Mouse (Mus musculus): Measurements from ENCODE around the gene Abca14.

Gene Abca14

GRCm38 (mm10) chr7:120203789-120204188, at the start of gene Abca14:
Gene Abca14 (plus strand): TSS chr7:120203961.
- DNase-seq: peak; percentile 15

DNA sequence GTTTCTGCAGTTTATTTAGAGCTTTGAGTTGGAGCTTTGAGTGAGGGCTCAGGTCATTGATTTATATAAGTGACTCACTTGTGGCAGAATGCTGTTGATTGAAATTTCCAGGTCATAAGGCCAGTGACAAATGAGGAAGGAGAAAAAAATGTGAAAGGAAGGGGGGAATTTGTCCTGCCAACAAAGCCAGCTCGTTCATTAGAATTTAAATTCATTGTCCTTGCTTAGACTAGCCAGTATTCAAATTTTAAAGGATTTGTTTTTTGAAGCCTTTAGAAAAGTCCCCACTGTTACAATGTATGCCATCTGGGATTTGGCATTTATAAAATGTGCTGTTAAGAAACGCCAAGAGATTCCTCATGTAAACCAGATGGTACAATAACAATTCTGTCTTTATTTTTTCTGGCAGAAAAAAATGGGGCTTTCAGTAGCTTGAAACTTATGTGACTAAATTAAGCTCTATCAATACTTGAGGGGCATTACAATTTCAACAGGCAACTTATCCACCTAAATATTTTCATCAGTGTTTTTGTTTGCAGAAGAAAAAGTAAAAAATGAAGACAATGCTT, 46.8 kb upstream of the Abca14 start:
- DNase-seq: no peak

- DNase-seq: no peak
Measured at GRCm38 (mm10) chr7:120157575-120158061, 46.1 kb upstream of the Abca14 start.

DNA sequence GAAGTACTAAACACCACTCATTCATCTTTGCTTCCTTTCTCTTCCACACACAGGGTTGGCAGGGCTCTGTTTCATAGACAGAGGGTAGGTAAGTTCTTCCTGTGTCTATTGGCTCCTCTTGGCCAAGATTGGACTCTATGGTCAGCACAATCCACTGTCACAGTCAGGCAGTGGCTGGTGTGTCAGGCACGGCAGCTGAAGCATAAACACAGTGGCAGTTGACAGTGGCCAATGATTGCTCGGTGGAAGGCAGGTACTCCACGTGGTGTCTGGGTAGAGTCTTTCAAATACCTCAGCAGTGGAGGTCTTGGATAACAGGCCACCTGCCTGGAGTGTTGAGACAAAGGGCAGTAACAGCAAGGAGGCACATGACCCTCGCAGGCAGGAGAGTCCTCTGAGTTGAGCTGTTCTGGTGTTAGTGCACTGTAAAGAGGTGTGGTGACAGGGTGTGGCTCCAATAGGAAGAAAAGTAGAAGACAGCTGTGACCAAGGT, 45.6 kb upstream of the Abca14 start:
- DNase-seq: no peak

- no peak for DNase-seq
Measured at GRCm38 (mm10) chr7:120163581-120164251, 40.0 kb upstream of the Abca14 start.

- no peak for DNase-seq
Measured at GRCm38 (mm10) chr7:120172188-120172700, 31.5 kb upstream of the Abca14 start.

- DNase-seq: no peak
Measured at GRCm38 (mm10) chr7:120173603-120174244, 30.0 kb upstream of the Abca14 start, which contains the start of gene Anks4b. Gene Anks4b (plus strand): TSS chr7:120173858.

- no peak for DNase-seq
Measured at GRCm38 (mm10) chr7:120174723-120175504, 28.8 kb upstream of the Abca14 start.

- DNase-seq: no peak
Measured at GRCm38 (mm10) chr7:120177611-120178010, 26.1 kb upstream of the Abca14 start.

DNA sequence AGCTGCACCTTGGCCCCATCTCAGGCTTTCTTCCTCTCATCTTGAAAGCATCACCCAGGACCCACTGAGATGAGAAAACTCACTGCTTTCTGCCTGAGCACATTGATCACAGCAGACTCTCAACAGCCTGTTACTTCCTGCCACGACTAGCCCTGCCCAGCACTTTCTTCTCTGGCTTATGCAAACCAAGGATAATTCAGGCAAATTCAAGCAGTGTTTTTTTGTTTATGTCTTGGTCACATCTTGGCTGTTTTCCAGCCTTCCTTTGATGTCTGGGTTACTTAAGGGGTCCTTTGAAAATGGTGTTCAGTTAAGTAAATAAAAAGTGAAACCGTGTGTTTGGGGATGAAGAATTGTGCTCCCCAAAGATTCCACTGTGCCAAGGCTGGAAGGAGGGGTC, 24.8 kb upstream of the Abca14 start:
- no peak for DNase-seq

DNA sequence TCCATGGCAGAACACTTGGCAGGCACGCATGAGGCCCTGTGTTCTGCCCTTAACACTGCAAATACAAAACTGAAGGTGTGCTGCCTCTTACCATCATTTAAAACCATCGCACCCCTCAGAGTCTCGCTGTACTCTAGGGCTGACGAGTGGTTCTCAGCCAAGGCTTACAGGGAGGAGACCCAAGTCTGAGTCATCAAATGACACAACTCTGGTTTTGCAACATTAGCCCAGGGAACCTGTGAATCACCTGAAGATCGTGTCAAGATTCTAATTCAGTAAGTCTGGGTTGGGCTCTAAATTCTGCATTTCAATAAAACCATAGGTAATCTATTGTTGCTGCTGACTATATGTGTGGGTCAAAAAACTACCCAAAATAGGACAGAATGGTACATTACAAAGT, 23.2 kb upstream of the Abca14 start:
- no peak for DNase-seq

GRCm38 (mm10) chr7:120181401-120182230, 22.1 kb upstream of the Abca14 start:
- no peak for DNase-seq

DNA sequence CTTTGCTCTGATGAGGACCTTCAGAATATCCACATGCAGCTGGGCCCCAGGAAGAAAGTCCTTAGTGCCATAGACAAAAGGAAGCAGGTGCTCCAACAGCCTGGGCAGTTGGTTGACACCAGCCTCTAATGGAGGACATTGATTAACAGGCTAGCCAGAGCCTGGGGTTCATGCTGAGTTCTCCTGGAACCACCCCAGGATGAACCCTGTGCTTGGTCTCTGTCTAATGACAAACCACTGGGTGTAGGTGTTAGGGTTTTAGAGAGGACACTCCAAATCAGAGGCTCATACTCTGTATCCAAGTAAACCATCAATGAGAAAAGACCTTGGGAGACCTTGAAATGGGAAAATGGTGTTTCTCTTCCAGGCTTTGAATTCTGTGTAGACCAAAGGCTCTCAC, 20.9 kb upstream of the Abca14 start:
- no peak for DNase-seq

- no peak for DNase-seq
Measured at GRCm38 (mm10) chr7:120188946-120189345, 14.8 kb upstream of the Abca14 start.

DNA sequence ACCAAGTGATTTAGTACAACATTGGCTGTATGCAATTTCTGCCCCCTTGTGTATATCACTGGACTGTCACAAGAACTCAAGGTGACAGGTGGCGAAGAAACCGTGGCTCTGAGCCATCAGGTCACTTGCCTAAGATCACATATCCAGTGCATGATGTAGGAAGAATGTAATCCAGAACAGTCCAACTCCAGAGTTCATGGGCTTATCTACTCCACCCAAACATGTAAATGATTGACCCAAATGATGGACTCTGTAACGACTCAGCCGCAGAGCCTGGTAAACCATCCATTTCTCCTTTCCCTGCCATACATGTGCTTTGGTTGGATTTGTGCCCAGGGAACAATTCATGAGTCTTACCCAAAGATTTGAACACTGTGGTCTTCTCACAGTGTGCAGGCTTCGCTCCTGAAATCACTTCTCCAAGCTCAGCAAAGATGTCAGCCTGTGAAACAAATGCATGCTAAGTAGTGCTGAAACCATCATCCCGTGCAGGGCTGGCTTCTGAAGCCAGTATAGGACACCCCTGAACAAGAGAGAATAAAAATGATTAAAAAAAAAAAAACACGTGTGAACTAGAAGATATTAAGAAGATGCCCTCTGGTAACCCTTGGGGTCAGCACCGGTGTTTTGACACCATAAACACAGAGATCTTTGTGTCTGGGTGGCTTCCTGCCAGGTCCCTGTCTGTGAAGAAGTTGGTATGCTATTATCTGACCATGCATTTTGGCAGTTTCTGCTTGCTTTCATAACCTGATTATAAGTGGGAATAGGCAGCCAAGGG, 14.2 kb upstream of the Abca14 start:
- DNase-seq: no peak

GRCm38 (mm10) chr7:120190150-120190665, 13.6 kb upstream of the Abca14 start:
- no peak for DNase-seq

GRCm38 (mm10) chr7:120192207-120192606, 11.6 kb upstream of the Abca14 start:
- no peak for DNase-seq

DNA sequence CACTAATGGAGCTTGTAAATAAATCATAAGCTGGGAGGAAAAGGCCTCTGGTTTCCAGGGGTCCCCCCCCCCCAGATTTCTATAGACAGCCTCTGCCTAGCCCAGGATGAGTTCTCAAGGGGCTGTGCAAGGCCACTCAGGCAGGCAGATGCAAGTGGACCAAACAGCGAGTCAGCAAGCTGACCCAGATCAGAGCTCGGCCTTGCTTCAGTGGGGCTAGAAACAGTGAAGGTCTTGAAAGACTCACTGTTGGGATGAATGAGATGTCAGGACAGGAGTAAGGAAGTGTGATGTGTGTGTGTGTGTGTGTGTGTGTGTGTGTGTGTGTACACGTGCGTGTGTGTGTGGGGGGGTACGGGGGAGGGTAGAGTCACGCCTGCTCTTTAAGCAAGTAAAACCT, 10.9 kb upstream of the Abca14 start:
- no peak for DNase-seq

GRCm38 (mm10) chr7:120195207-120195606, 8.6 kb upstream of the Abca14 start:
- no peak for DNase-seq

- no peak for DNase-seq
Measured at GRCm38 (mm10) chr7:120201231-120201744, 2.5 kb upstream of the Abca14 start.

GRCm38 (mm10) chr7:120201771-120202170, 2.0 kb upstream of the Abca14 start, which contains the start of gene Crym:
Gene Crym (minus strand): TSS chr7:120202111.
- no peak for DNase-seq

Data from thymus, postnatal 25 days (tissue).